Mouse (Mus musculus) midbrain, embryonic 13.5 days (tissue): ENCODE measurements at regions not wholly inside any gene's neighbourhood (a gene's known extent, or its start where the extent isn't known, plus 50 kb on each side); places are given as distances from the start of the nearest gene placed in this dataset.

Experiments
- ATAC-seq: fragments of 200-750 bp; cut with Nextera tagmentation; 2 replicates; pipeline ENCODE4 v1.8.0; 2017; ENCODE audit warnings: mild to moderate bottlenecking, moderate TSS enrichment, moderate library complexity
- H3K27ac ChIP-seq: fragments of 300-500 bp; sonication (generic); 2 replicates; pipeline ENCODE4 v1.5.1; 2015; ENCODE audit warnings: inconsistent platforms, mild to moderate bottlenecking, moderate library complexity
- H3K27me3 ChIP-seq: fragments of 300-500 bp; sonication (generic); 2 replicates; pipeline ENCODE4 v1.6.1; 2015; ENCODE audit warnings: mild to moderate bottlenecking, inconsistent platforms
- H3K36me3 ChIP-seq: fragments of 300-500 bp; sonication (generic); 2 replicates; pipeline ENCODE4 v1.6.1; 2015; ENCODE audit warnings: mild to moderate bottlenecking, inconsistent platforms
- H3K4me1 ChIP-seq: fragments of 300-500 bp; sonication (generic); replicated peaks from 2 replicates; pipeline ENCODE4 v1.6.1; 2015; ENCODE audit warnings: inconsistent platforms
- H3K4me2 ChIP-seq: fragments of 300-500 bp; sonication (generic); replicated peaks from 2 replicates; pipeline ENCODE4 v1.6.1; 2015; ENCODE audit warnings: moderate library complexity, mild to moderate bottlenecking, inconsistent platforms
- H3K4me3 ChIP-seq: fragments of 300-500 bp; sonication (generic); replicated peaks from 2 replicates; pipeline ENCODE4 v1.5.1; 2015; ENCODE audit warnings: mild to moderate bottlenecking, inconsistent platforms
- H3K9ac ChIP-seq: fragments of 300-500 bp; sonication (generic); replicated peaks from 2 replicates; pipeline ENCODE4 v1.6.1; 2015; ENCODE audit warnings: mild to moderate bottlenecking, inconsistent platforms
- H3K9me3 ChIP-seq: fragments of 300-500 bp; sonication (generic); 2 replicates; pipeline ENCODE4 v1.6.1; 2016; ENCODE audit warnings: mild to moderate bottlenecking, inconsistent platforms
- WGBS: fragments of 180-500 bp; shearing (Covaris S2); methylation state at CpG from one replicate; pipeline ENCODE4 v1.1.7; 2015; 5-methylcytosine and 5-hydroxymethylcytosine counted together

GRCm38 (mm10) chr14:71799861-71800260 lies 691.8 kb downstream of the Gm9195 start:
- ATAC-seq: 0 out of 2 replicates have a peak, but pooled peaks have one; percentile 34
- Histone ChIP-seq H3K36me3 (no peaks in the 10 kb centered on the region), H3K4me2 (0 out of 2 replicates have a peak overlapping the region, but pooled peaks have one; percentile 5), H3K27ac (no peak overlapping the region), H3K4me3 (no peak overlapping the region), H3K9me3 (no peaks in the 10 kb centered on the region), H3K9ac (no peak overlapping the region), H3K4me1 (peaks cover 6% of the 10 kb centered on the region; the same call in 1 of the 2 replicates), H3K27me3 (no peaks in the 10 kb centered on the region)
- WGBS: 31% methylated on average over 4 of the region's 4 CpGs

GRCm38 (mm10) chr14:71795713-71796112 lies 695.9 kb downstream of the Gm9195 start:
- Histone ChIP-seq H3K4me2 (no peak overlapping the region), H3K27me3 (no peaks in the 10 kb centered on the region), H3K9ac (no peak overlapping the region), H3K36me3 (no peaks in the 10 kb centered on the region), H3K27ac (no peak overlapping the region), H3K4me1 (peaks cover 6% of the 10 kb centered on the region; the same call in 1 of the 2 replicates), H3K4me3 (no peak overlapping the region), H3K9me3 (no peaks in the 10 kb centered on the region)
- 80% methylated on average over 3 of the region's 3 CpGs for WGBS
- no peak for ATAC-seq

- ATAC-seq: no peak
- Histone ChIP-seq H3K4me2 (no peak overlapping the region), H3K4me1 (no peaks in the 10 kb centered on the region; the same call in 1 of the 2 replicates), H3K4me3 (no peak overlapping the region), H3K27me3 (no peaks in the 10 kb centered on the region), H3K27ac (no peak overlapping the region), H3K36me3 (no peaks in the 10 kb centered on the region), H3K9ac (no peak overlapping the region), H3K9me3 (no peaks in the 10 kb centered on the region)
- WGBS: 61% methylated on average over 1 of the region's 1 CpGs
These were observed 714.6 kb downstream of the Gm9195 start for GRCm38 (mm10) chr14:71776990-71777525.

- H3K4me3 ChIP-seq: no peak overlapping the region
- no peaks in the 10 kb centered on the region for H3K27me3 ChIP-seq
- no peak overlapping the region for H3K27ac ChIP-seq
- H3K36me3 ChIP-seq: no peaks in the 10 kb centered on the region
- no peaks in the 10 kb centered on the region for H3K9me3 ChIP-seq
- WGBS: 83% methylated on average over 1 of the region's 1 CpGs
- H3K4me2 ChIP-seq: no peak overlapping the region
- ATAC-seq: no peak
- no peaks in the 10 kb centered on the region for H3K4me1 ChIP-seq
- no peak overlapping the region for H3K9ac ChIP-seq
These were observed 724.8 kb downstream of the Gm9195 start for GRCm38 (mm10) chr14:71766856-71767255.

- no peaks in the 10 kb centered on the region for H3K9me3 ChIP-seq
- H3K27ac ChIP-seq: no peak overlapping the region
- no peaks in the 10 kb centered on the region for H3K4me1 ChIP-seq
- no peak overlapping the region for H3K9ac ChIP-seq
- WGBS: 94% methylated on average over 4 of the region's 4 CpGs
- no peak for ATAC-seq
- H3K4me3 ChIP-seq: no peak overlapping the region
- H3K27me3 ChIP-seq: no peaks in the 10 kb centered on the region
- no peak overlapping the region for H3K4me2 ChIP-seq
- no peaks in the 10 kb centered on the region for H3K36me3 ChIP-seq
These were observed 763.1 kb downstream of the Gm9195 start for GRCm38 (mm10) chr14:71728542-71728941.

- WGBS: 83% methylated on average over 2 of the region's 2 CpGs
- no peak overlapping the region for H3K4me3 ChIP-seq
- H3K4me1 ChIP-seq: no peaks in the 10 kb centered on the region
- no peak overlapping the region for H3K9ac ChIP-seq
- no peak overlapping the region for H3K4me2 ChIP-seq
- no peaks in the 10 kb centered on the region for H3K9me3 ChIP-seq
- no peak overlapping the region for H3K27ac ChIP-seq
- no peak for ATAC-seq
- H3K36me3 ChIP-seq: no peaks in the 10 kb centered on the region
- H3K27me3 ChIP-seq: no peaks in the 10 kb centered on the region
These were observed 768.1 kb downstream of the Gm9195 start for GRCm38 (mm10) chr14:71723526-71723925.

GRCm38 (mm10) chr14:71709528-71710289 lies 781.9 kb downstream of the Gm9195 start:
- ATAC-seq: peak; percentile 92
- Histone ChIP-seq H3K9me3 (no peaks in the 10 kb centered on the region), H3K4me3 (no peak overlapping the region), H3K36me3 (no peaks in the 10 kb centered on the region), H3K27me3 (no peaks in the 10 kb centered on the region), H3K4me2 (no peak overlapping the region), H3K9ac (no peak overlapping the region), H3K4me1 (0 out of 2 replicates have a peak, but pooled peaks cover 5% of the 10 kb centered on the region), H3K27ac (peak overlapping the region; percentile 62)
- WGBS: 47% methylated on average over 5 of the region's 5 CpGs

GRCm38 (mm10) chr14:71692752-71693437 lies 798.7 kb downstream of the Gm9195 start:
- H3K27me3 ChIP-seq: no peaks in the 10 kb centered on the region
- no peak overlapping the region for H3K4me2 ChIP-seq
- H3K4me3 ChIP-seq: no peak overlapping the region
- peaks cover 11% of the 10 kb centered on the region for H3K4me1 ChIP-seq
- no peak overlapping the region for H3K9ac ChIP-seq
- peak overlapping the region; percentile 47; the same call in 1 of the 2 replicates for H3K27ac ChIP-seq
- WGBS: 50% methylated on average over 3 of the region's 3 CpGs
- H3K9me3 ChIP-seq: no peaks in the 10 kb centered on the region
- ATAC-seq: peak; percentile 73; the same call in 1 of the 2 replicates
- no peaks in the 10 kb centered on the region for H3K36me3 ChIP-seq

GRCm38 (mm10) chr14:71674564-71674963 lies 817.1 kb downstream of the Gm9195 start:
- ATAC-seq: no peak
- Histone ChIP-seq H3K4me3 (no peak overlapping the region), H3K27me3 (no peaks in the 10 kb centered on the region), H3K36me3 (no peaks in the 10 kb centered on the region), H3K4me2 (no peak overlapping the region), H3K9me3 (no peaks in the 10 kb centered on the region), H3K4me1 (peaks cover 8% of the 10 kb centered on the region; the same call in 1 of the 2 replicates), H3K9ac (no peak overlapping the region), H3K27ac (0 out of 2 replicates have a peak overlapping the region, but pooled peaks have one; percentile 5)
- WGBS: 64% methylated on average over 4 of the region's 4 CpGs

GRCm38 (mm10) chr14:71673837-71674236 lies 817.8 kb downstream of the Gm9195 start:
- H3K4me1 ChIP-seq: peaks cover 8% of the 10 kb centered on the region; the same call in 1 of the 2 replicates
- no peak for ATAC-seq
- no peak overlapping the region for H3K4me2 ChIP-seq
- H3K27me3 ChIP-seq: no peaks in the 10 kb centered on the region
- no peaks in the 10 kb centered on the region for H3K9me3 ChIP-seq
- no peak overlapping the region for H3K9ac ChIP-seq
- 0 out of 2 replicates have a peak overlapping the region, but pooled peaks have one; percentile 5 for H3K27ac ChIP-seq
- 87% methylated on average over 2 of the region's 2 CpGs for WGBS
- no peak overlapping the region for H3K4me3 ChIP-seq
- no peaks in the 10 kb centered on the region for H3K36me3 ChIP-seq

- no peak for ATAC-seq
- no peak overlapping the region for H3K4me2 ChIP-seq
- no peak overlapping the region for H3K4me3 ChIP-seq
- H3K9me3 ChIP-seq: no peaks in the 10 kb centered on the region
- H3K27me3 ChIP-seq: no peaks in the 10 kb centered on the region
- H3K36me3 ChIP-seq: no peaks in the 10 kb centered on the region
- no peak overlapping the region for H3K27ac ChIP-seq
- WGBS: 63% methylated on average over 1 of the region's 1 CpGs
- H3K9ac ChIP-seq: no peak overlapping the region
- peaks cover 8% of the 10 kb centered on the region; the same call in 1 of the 2 replicates for H3K4me1 ChIP-seq
These were observed 819.2 kb downstream of the Gm9195 start for GRCm38 (mm10) chr14:71672481-71672880.

- Histone ChIP-seq H3K27me3 (no peaks in the 10 kb centered on the region), H3K4me2 (no peak overlapping the region), H3K4me1 (peaks cover 8% of the 10 kb centered on the region; the same call in 1 of the 2 replicates), H3K36me3 (no peaks in the 10 kb centered on the region), H3K9me3 (no peaks in the 10 kb centered on the region), H3K9ac (no peak overlapping the region), H3K4me3 (no peak overlapping the region), H3K27ac (no peak overlapping the region)
- WGBS: 52% methylated on average over 2 of the region's 2 CpGs
- no peak for ATAC-seq
These were observed 819.6 kb downstream of the Gm9195 start for GRCm38 (mm10) chr14:71671994-71672393.
